Mouse (Mus musculus) CD8-positive naive resting alpha-beta T cell, adult 2 months (primary cell): ENCODE data around the gene Liph.
"Not testable (repeated sequence)": the region's sequence is repeated elsewhere in the genome, so short reads cannot be mapped to it uniquely, and the experiment has no call there.

Source experiments
- DNase-seq, 2 experiments: peaks; one replicate each; pipeline ENCODE4 v3.0.0; 2022; ENCODE audit warnings: low read depth in 2 of 2, low spot score in 2 of 2

Gene Liph

DNA sequence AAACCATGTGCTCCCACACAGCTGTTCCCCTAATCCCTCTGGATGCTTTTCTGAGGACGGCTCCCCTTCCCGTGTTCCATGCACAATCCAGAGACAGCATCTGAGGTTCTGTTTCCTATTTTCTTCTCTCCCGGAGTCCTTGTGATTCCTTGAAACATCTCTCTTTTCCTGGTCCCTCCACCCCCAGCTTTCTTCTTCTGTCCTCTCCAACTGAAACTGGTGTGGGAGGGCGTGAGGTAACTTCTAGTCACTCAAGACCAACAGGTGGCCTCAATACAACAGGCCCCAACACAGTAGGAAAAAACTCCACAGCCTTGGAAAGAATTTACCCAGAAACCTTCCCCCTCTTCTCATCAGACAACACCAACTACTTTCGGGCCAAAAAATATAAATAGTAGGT is 18.1 kb downstream of the Liph start:
- DNase-seq, result no peak

- no peak for DNase-seq
These were observed 19.3 kb downstream of the Liph start for GRCm38 (mm10) chr16:21976203-21976602.

DNA sequence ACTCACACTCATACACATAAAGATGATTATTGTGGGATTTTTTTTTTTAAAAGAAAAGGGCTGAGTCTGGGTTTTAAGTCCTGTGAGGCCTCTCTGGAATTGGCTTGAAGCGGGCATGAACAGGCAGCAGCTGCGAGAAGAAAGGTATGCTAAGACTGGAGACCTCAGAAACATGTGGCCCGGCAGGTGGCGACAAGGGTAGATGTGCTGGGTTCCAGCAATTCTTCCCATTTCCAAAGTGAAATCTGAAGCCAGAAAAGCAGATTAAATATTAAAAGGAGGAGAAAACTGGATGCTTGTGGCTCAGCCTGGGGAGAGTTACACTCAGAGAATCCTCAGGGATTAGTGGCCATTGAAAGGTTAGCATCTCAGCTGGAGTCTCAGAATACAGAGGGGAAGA is 24.0 kb downstream of the Liph start:
- DNase-seq, result no peak

DNA sequence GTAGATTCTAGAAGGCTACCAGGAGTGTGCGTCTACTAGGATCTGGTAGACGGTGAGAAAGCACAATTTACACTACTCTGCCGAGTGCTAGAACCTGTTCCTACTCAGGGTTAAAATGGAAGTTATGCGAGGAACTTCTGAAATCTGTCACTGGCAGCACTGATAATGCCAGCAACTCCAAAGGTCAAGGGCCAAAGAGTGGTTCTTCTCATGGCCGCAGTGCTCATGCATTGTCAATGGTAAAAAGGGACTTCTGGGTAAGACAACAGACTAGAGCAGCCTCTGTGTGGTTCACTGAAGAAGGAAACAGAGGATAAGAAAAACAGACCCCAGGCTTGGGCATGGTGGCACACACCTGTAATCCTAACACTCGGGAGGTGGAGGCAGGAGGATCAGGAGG is 24.9 kb downstream of the Liph start:
- DNase-seq, result no peak

- DNase-seq, result no peak
These were observed 25.6 kb downstream of the Liph start for GRCm38 (mm10) chr16:21969874-21970273.

DNA sequence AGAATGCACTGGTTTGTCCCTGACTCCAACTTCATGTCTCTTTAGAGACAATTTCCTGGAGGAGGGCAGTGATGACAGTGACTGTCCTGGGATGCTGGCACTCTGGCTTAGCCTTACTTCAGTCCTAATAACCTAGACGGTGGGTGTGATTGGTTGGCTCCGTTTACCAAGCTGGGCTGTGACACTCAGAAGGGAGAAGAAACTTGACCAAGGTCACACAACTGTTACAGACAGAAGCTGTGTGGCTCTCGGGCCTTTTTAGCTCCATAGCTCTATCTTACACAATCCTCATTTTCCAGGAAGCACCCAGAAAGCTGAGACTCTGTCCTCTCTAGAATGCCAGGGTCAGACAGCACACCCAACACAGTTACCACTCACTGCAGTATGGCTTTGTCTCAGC is 29.9 kb downstream of the Liph start:
- DNase-seq, result no peak

DNA sequence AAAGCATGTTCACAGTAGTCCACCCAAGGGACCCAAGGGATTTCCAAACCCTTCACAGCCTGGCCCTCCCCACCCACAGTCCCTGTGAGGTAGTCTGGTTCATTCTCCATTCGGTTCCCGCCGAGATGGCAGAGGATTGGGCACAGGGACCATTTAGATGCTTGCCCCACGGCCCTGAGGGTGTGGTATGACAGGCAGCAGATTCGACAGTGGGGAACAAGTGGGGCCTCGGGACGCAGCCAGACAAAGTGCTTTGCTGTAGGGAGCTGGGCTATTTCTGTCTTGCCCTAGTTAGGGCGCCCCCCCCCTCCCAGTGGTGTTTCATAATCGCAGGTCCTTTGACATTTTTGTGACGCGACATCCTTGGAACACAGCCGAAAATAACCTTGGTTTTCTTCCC is 39.9 kb downstream of the Liph start:
- no peak for DNase-seq

GRCm38 (mm10) chr16:21946761-21947715 is 48.4 kb downstream of the Liph start, which contains the start of gene Tmem41a:
Gene Tmem41a (minus strand): TSS chr16:21947552.
- peak; percentile 79 to 83 for DNase-seq

DNA sequence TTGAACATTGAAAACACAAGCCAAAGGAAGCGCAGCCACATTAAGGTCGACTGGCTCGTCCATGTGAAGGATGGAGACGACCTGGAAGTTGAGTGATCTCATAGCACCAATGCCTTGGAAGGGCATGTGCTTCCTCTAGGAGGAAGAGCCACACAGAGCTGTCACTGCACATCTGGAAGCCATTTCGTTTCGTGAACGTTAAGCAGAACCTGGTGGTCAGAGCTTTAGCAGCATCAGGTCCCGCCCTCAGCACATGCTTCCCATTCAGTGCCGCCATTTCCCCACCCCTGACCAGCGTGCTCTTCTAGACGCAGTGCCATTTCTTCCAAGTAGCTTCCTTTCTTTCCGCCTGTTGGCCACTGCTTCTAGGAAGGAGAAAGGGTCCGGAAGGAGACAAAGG is 67.0 kb downstream of the Liph start:
- no peak for DNase-seq

DNA sequence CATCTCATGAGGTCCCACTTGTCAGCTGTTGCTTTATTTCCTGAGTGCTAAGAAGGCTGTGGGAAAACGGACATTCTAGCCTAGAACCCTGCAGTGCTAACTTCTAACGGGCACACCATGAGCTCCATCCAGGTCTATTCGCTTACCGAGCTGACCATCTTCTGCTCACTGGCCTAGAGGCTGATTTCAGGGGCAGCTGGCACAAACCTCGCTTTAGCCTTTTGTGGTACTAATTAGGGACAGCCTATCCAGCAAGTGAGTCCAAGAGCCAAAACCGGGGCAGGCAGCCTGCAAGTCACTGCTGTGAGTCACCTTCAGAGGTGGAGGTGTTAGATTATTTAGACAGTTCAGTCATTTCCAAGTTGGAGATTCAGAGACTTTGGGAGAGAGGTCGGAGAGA is 78.8 kb downstream of the Liph start:
- DNase-seq, result no peak

- DNase-seq, result no peak
These were observed 82.1 kb downstream of the Liph start for GRCm38 (mm10) chr16:21913347-21913746.

GRCm38 (mm10) chr16:21908906-21909305 is 86.6 kb downstream of the Liph start:
- not testable (repeated sequence) for DNase-seq

DNA sequence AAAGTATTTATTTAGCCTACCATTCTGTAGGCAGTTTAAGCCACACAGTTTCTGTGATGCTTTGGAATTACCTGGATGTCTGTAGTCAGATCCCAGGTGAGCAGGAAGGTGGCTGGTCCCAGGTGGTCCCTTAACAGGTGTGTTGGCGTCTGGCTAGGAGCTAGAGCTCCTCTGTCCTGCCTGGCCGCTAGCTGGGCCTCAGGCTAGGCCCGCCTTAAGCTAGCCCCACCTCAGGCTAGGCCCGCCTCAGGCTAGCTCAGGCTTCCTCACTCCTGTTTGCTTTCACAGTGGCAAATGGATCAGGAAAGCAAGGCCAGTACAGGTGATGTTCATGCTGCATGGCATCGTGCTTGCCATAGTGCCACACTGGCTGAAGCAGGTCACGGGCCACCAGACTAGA is 88.6 kb downstream of the Liph start:
- no peak for DNase-seq

DNA sequence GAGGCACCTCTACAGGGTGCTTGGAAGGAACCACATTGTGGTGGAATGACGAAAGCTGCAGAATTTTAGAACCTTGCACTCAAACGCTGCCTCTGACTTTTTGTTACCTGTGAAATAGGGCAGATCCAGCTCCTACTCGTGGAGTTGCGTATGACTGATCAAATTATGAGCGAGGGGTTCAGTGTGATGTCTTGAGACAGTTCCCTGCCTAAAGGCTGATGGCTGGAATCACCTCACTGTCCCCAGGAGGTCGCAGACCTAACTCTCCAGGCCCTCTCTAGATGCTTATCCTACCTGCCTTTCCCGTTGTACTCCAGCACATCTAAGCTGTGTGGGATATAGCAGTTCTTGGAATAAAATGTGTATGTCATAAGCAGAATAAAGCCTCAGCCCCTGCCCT is 89.5 kb downstream of the Liph start:
- DNase-seq, result no peak

DNA sequence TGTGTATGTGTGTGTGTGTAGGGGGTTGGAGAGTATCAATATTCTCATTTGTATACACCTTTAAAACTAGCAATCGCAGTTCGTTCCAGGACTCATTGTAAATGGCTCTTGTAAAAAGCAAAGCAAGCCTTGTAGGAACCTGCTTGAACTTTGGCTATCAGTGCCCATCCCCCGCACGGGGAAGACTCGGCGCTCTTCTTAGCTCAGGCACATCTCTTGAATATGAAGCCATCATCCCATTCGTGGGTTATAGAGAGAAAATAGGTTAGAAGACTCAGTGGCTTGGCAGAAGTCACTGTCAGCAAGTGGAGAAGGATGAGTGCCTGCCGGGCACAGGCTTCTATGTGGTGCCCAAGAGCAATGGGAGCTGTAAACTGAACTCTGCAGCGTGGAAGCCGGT is 90.8 kb downstream of the Liph start:
- DNase-seq, result no peak
